Mouse (Mus musculus) forebrain, embryonic 14.5 days (tissue): ENCODE data around the gene Tlr9. TPM values are rescaled to one million over a fixed set of nuclear protein-coding genes. Genes with fewer than 3 reads are reported as not detected.

Experiments used
- ATAC-seq: fragments of 200-750 bp; cut with Nextera tagmentation; 2 replicates; pipeline ENCODE4 v1.8.0; 2017; ENCODE audit warnings: mild to moderate bottlenecking, moderate library complexity
- DNase-seq: peaks from one replicate; pipeline ENCODE4 v3.0.0-alpha.2; 2015; ENCODE audit warnings: low spot score
- H3K27ac ChIP-seq: fragments of 300-500 bp; sonication (generic); 2 replicates; pipeline ENCODE4 v1.5.1; 2014; ENCODE audit warnings: low read depth, mild to moderate bottlenecking, control low read depth, low read length, moderate library complexity
- H3K27me3 ChIP-seq: fragments of 300-500 bp; sonication (generic); replicated peaks from 2 replicates; pipeline ENCODE4 v1.6.1; 2014; ENCODE audit warnings: low read length, control low read depth, mixed read lengths; ENCODE audit not compliant: control insufficient read depth, insufficient read depth
- H3K36me3 ChIP-seq: fragments of 300-500 bp; sonication (generic); 2 replicates; pipeline ENCODE4 v1.6.1; 2014; ENCODE audit warnings: low read length, control low read depth; ENCODE audit not compliant: control insufficient read depth, insufficient read depth
- H3K4me1 ChIP-seq: fragments of 300-500 bp; sonication (generic); 2 replicates; pipeline ENCODE4 v1.6.1; 2014; ENCODE audit warnings: antibody characterized with exemption, low read length, control low read depth; ENCODE audit not compliant: control insufficient read depth, insufficient read depth
- H3K4me2 ChIP-seq: fragments of 300-500 bp; sonication (generic); 2 replicates; pipeline ENCODE4 v1.6.1; 2014; ENCODE audit warnings: mild to moderate bottlenecking, control low read depth, low read length
- H3K4me3 ChIP-seq: fragments of 300-500 bp; sonication (generic); 2 replicates; pipeline ENCODE4 v1.5.1; 2014; ENCODE audit warnings: low read depth, low read length, control low read depth
- H3K9ac ChIP-seq: fragments of 300-500 bp; sonication (generic); 2 replicates; pipeline ENCODE4 v1.6.1; 2014; ENCODE audit warnings: mild to moderate bottlenecking, low read length, control low read depth, moderate library complexity
- H3K9me3 ChIP-seq: fragments of 300-500 bp; sonication (generic); replicated peaks from 2 replicates; pipeline ENCODE4 v1.6.1; 2016; ENCODE audit warnings: low read length, control low read depth, mixed read lengths; ENCODE audit not compliant: control insufficient read depth
- WGBS: fragments of 180-500 bp; shearing (Covaris S2); extraction: QIAGEN DNeasy Blood & Tissue Kit; methylation state at CpG from one replicate; pipeline ENCODE4 v1.1.7; 2014; 5-methylcytosine and 5-hydroxymethylcytosine counted together
- polyA plus RNA-seq: library from polyadenylated mRNA; unstranded; fragments of >200 nt; fragmentation: Nextera tagmentation; extraction: Ambion mirVana; gene quantifications from 2 replicates; pipeline ENCODE4 v1.2.1, GENCODE M21; 2014

Gene Tlr9
- polyA plus RNA-seq, 1 experiment from 2014 or later: not detected

- H3K36me3 ChIP-seq: peaks cover 29% of the 10 kb centered on the region
- peaks cover 5% of the 10 kb centered on the region; the same call in 1 of the 2 replicates for H3K4me1 ChIP-seq
- H3K27me3 ChIP-seq: no peaks in the 10 kb centered on the region
- no peak overlapping the region for H3K9ac ChIP-seq
- DNase-seq (no peak), ATAC-seq (no peak)
- H3K27ac ChIP-seq: no peak overlapping the region
- no peak overlapping the region for H3K4me2 ChIP-seq
- WGBS: 88% methylated on average over 4 of the region's 4 CpGs
- H3K4me3 ChIP-seq: no peak overlapping the region
- H3K9me3 ChIP-seq: no peaks in the 10 kb centered on the region
These were observed 12.4 kb upstream of the Tlr9 start for GRCm38 (mm10) chr9:106209954-106210353.

- 23% methylated on average over 9 of the region's 9 CpGs for WGBS
- peak overlapping the region; percentile 46 for H3K4me2 ChIP-seq
- H3K9me3 ChIP-seq: no peaks in the 10 kb centered on the region
- ATAC-seq (peak; percentile 24; the same call in 1 of the 2 replicates), DNase-seq (no peak)
- peaks cover 5% of the 10 kb centered on the region; the same call in 1 of the 2 replicates for H3K4me1 ChIP-seq
- no peak overlapping the region for H3K4me3 ChIP-seq
- peaks cover 34% of the 10 kb centered on the region for H3K36me3 ChIP-seq
- peak overlapping the region; percentile 53; the same call in 1 of the 2 replicates for H3K9ac ChIP-seq
- no peak overlapping the region for H3K27ac ChIP-seq
- no peaks in the 10 kb centered on the region for H3K27me3 ChIP-seq
These were observed 11.4 kb upstream of the Tlr9 start for GRCm38 (mm10) chr9:106210853-106211609.

GRCm38 (mm10) chr9:106211680-106212593, 10.5 kb upstream of the Tlr9 start:
- H3K27ac ChIP-seq: no peak overlapping the region

DNA sequence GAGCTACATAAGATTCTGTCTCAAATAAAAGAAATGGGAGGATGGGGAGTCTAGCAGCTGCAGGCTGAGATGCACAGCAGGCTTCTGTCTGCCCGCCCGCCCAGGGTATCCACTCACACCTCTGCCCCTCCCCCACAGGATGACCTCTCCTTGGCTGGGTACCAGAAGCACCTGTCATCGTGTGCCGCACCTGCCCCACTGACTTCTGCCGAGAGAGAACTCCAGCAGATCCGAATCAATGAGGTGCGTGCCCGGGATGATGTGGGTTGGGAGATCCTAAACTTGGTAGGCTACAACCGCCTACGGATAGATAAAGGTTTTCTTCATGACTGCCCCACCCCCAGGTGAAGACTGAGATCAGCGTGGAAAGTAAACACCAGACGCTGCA, 9.8 kb upstream of the Tlr9 start:
- no peaks in the 10 kb centered on the region for H3K27me3 ChIP-seq
- ATAC-seq (no peak), DNase-seq (no peak)
- peaks cover 34% of the 10 kb centered on the region for H3K36me3 ChIP-seq
- H3K4me3 ChIP-seq: no peak overlapping the region
- no peak overlapping the region for H3K9ac ChIP-seq
- H3K27ac ChIP-seq: no peak overlapping the region
- 87% methylated on average over 12 of the region's 12 CpGs for WGBS
- peaks cover 5% of the 10 kb centered on the region; the same call in 1 of the 2 replicates for H3K4me1 ChIP-seq
- no peak overlapping the region for H3K4me2 ChIP-seq
- H3K9me3 ChIP-seq: no peaks in the 10 kb centered on the region

More at GRCm38 (mm10) chr9:106211680-106212593, 10.5 kb upstream of the Tlr9 start:
- Histone ChIP-seq H3K36me3 (peaks cover 34% of the 10 kb centered on the region), H3K4me3 (peak overlapping the region; percentile 10; the same call in 1 of the 2 replicates), H3K27me3 (no peaks in the 10 kb centered on the region), H3K4me1 (peaks cover 5% of the 10 kb centered on the region; the same call in 1 of the 2 replicates), H3K9me3 (no peaks in the 10 kb centered on the region), H3K9ac (peak overlapping the region; percentile 53), H3K4me2 (peak overlapping the region; percentile 46)
- ATAC-seq: peak; percentile 92
- WGBS: 15% methylated on average over 37 of the region's 37 CpGs
- DNase-seq: peak; percentile 95

GRCm38 (mm10) chr9:106215341-106216125, 6.9 kb upstream of the Tlr9 start:
- Histone ChIP-seq H3K27ac (no peak overlapping the region), H3K4me2 (no peak overlapping the region), H3K9me3 (no peaks in the 10 kb centered on the region), H3K27me3 (no peaks in the 10 kb centered on the region), H3K4me1 (peaks cover 5% of the 10 kb centered on the region; the same call in 1 of the 2 replicates), H3K4me3 (no peak overlapping the region), H3K9ac (no peak overlapping the region), H3K36me3 (peaks cover 29% of the 10 kb centered on the region)
- DNase-seq (no peak), ATAC-seq (no peak)
- 88% methylated on average over 6 of the region's 6 CpGs for WGBS

- peaks cover 29% of the 10 kb centered on the region for H3K36me3 ChIP-seq
- H3K4me3 ChIP-seq: no peak overlapping the region
- 79% methylated on average over 7 of the region's 7 CpGs for whole genome bisulfite sequencing
- no peak overlapping the region for H3K4me2 ChIP-seq
- no peak overlapping the region for H3K27ac ChIP-seq
- H3K4me1 ChIP-seq: no peaks in the 10 kb centered on the region
- H3K9ac ChIP-seq: no peak overlapping the region
- DNase-seq (no peak), ATAC-seq (no peak)
- H3K27me3 ChIP-seq: no peaks in the 10 kb centered on the region
- H3K9me3 ChIP-seq: no peaks in the 10 kb centered on the region
These were observed 5.4 kb upstream of the Tlr9 start for GRCm38 (mm10) chr9:106216971-106217370.

DNA sequence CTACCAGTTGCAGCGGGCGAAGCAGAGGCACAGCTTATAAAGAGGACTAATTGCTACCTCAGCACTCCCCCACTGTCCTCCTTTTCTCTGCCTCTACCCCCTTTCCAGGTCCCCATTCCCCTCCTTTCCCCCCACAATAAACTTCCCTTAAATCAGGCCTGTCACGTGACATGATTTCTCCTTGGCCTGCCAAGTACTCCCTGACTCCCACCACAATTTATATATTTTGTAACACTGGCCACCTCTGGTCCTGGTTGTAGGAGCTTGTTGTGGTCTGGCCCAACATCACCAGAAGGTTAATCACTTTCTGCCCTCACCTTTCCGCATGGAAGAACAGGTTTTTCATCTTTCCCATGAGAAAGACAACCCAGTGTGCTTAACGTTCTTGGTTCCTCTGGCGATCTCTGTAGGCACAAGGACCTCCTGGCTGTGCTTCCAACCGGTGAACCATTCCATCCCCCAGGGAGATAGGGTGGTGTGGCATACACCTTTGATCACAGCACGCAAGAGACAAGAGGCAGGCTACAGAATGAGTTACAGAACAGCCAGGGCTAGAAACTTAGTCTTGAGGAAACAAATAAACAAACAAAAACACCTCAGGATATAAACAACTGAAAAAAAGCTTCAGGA, 1.4 kb upstream of the Tlr9 start:
- Histone ChIP-seq H3K4me2 (no peak overlapping the region), H3K9ac (no peak overlapping the region), H3K27me3 (peaks cover 5% of the 10 kb centered on the region; the same call in 1 of the 2 replicates), H3K9me3 (no peaks in the 10 kb centered on the region), H3K36me3 (no peaks in the 10 kb centered on the region), H3K4me3 (no peak overlapping the region), H3K27ac (no peak overlapping the region), H3K4me1 (no peaks in the 10 kb centered on the region)
- no peak for ATAC-seq
- 76% methylated on average over 8 of the region's 8 CpGs for WGBS
- DNase-seq: no peak

GRCm38 (mm10) chr9:106222994-106223393, 596 bp downstream of the Tlr9 start:
- Histone ChIP-seq H3K27ac (no peak overlapping the region), H3K9me3 (no peaks in the 10 kb centered on the region), H3K36me3 (no peaks in the 10 kb centered on the region), H3K4me1 (no peaks in the 10 kb centered on the region), H3K9ac (no peak overlapping the region), H3K4me2 (no peak overlapping the region), H3K4me3 (no peak overlapping the region), H3K27me3 (peaks cover 5% of the 10 kb centered on the region; the same call in 1 of the 2 replicates)
- DNase-seq (no peak), ATAC-seq (no peak)
- 91% methylated on average over 4 of the region's 4 CpGs for WGBS
